Mouse (Mus musculus) cerebellum, adult 2 months (tissue): ENCODE data around the gene Prim1.

Source experiments
- CTCF ChIP-seq: fragments of 200-500 bp; IDR thresholded peaks from 2 replicates; pipeline ENCODE4 v1.5.1; 2011; ENCODE audit warnings: low read depth, mild to moderate bottlenecking, control low read depth, low read length, moderate library complexity, borderline replicate concordance; ENCODE audit not compliant: insufficient read depth
- POLR2A ChIP-seq: fragments of 200-500 bp; IDR thresholded peaks from 2 replicates; pipeline ENCODE4 v1.6.1; 2011; ENCODE audit warnings: low read length, control low read depth, borderline replicate concordance; ENCODE audit not compliant: insufficient read depth

GRCm38 (mm10) chr10:128005479-128005878 lies 9.5 kb upstream of the Prim1 start:
- TF ChIP-seq CTCF: no peak
- no peak for TF ChIP-seq POLR2A
